Mouse (Mus musculus) layer of hippocampus, adult 9-11 months (tissue): ENCODE data around the gene Tmem230.
"Not testable (repeated sequence)": the region's sequence is repeated elsewhere in the genome, so short reads cannot be mapped to it uniquely, and the experiment has no call there.

Experiments
- DNase-seq: peaks from one replicate; pipeline ENCODE4 v3.0.0; 2022

The Tmem230 gene

GRCm38 (mm10) chr2:132247539-132248313 is at the start of gene Tmem230:
Gene Tmem230, minus strand, starts transcription at chr2:132247807.
- DNase-seq, result peak; percentile 96

- no peak for DNase-seq
These were observed 46.3 kb upstream of the Tmem230 start for GRCm38 (mm10) chr2:132293694-132294450.

- DNase-seq, result peak; percentile 80
These were observed 44.5 kb upstream of the Tmem230 start for GRCm38 (mm10) chr2:132292083-132292482.

GRCm38 (mm10) chr2:132291265-132291664 is 43.7 kb upstream of the Tmem230 start:
- no peak for DNase-seq

GRCm38 (mm10) chr2:132290808-132291207 is 43.2 kb upstream of the Tmem230 start:
- DNase-seq, result peak; percentile 42

- not testable (repeated sequence) for DNase-seq
These were observed 41.6 kb upstream of the Tmem230 start for GRCm38 (mm10) chr2:132289213-132289612.

GRCm38 (mm10) chr2:132286376-132287076 is 38.9 kb upstream of the Tmem230 start:
- DNase-seq, result no peak

GRCm38 (mm10) chr2:132285722-132286121 is 38.1 kb upstream of the Tmem230 start:
- DNase-seq, result not testable (repeated sequence)

GRCm38 (mm10) chr2:132284492-132285139 is 37.0 kb upstream of the Tmem230 start:
- no peak for DNase-seq

- no peak for DNase-seq
These were observed 35.8 kb upstream of the Tmem230 start for GRCm38 (mm10) chr2:132283236-132284070.

- no peak for DNase-seq
These were observed 35.0 kb upstream of the Tmem230 start for GRCm38 (mm10) chr2:132282453-132283174.

- DNase-seq, result no peak
These were observed 34.2 kb upstream of the Tmem230 start for GRCm38 (mm10) chr2:132281560-132282452.

GRCm38 (mm10) chr2:132280518-132281120 is 33.0 kb upstream of the Tmem230 start:
- no peak for DNase-seq

GRCm38 (mm10) chr2:132279978-132280377 is 32.4 kb upstream of the Tmem230 start:
- DNase-seq, result no peak

- DNase-seq, result no peak
These were observed 31.8 kb upstream of the Tmem230 start for GRCm38 (mm10) chr2:132279336-132279882.

- DNase-seq, result no peak
These were observed 30.8 kb upstream of the Tmem230 start for GRCm38 (mm10) chr2:132278273-132278853.

- no peak for DNase-seq
These were observed 28.6 kb upstream of the Tmem230 start for GRCm38 (mm10) chr2:132276249-132276648.

GRCm38 (mm10) chr2:132275527-132275926 is 27.9 kb upstream of the Tmem230 start:
- no peak for DNase-seq
